Mouse (Mus musculus) ovary, postnatal 14 days (tissue): Measurements from ENCODE around the gene Olfr1346.
"Not testable (repeated sequence)": the region's sequence is repeated elsewhere in the genome, so short reads cannot be mapped to it uniquely, and the experiment has no call there.

Source experiments
- DNase-seq: peaks from one replicate; pipeline ENCODE4 v3.0.0; 2022; ENCODE audit warnings: low spot score

Olfr1346 gene

GRCm38 (mm10) chr7:6466951-6467350 is at the start of gene Olfr1346:
TSS of gene Olfr1346 (plus strand) at chr7:6467101.
- no peak for DNase-seq

GRCm38 (mm10) chr7:6419894-6420293 is 47.0 kb upstream of the Olfr1346 start:
- DNase-seq, result no peak

GRCm38 (mm10) chr7:6429381-6429780 is 37.5 kb upstream of the Olfr1346 start:
- DNase-seq, result no peak

- DNase-seq, result no peak
Measured at GRCm38 (mm10) chr7:6430342-6430741, 36.6 kb upstream of the Olfr1346 start.

- DNase-seq, result no peak
Measured at GRCm38 (mm10) chr7:6438388-6438787, 28.5 kb upstream of the Olfr1346 start, which contains the start of gene Olfr1344. TSS of gene Olfr1344 (plus strand) at chr7:6438688.

GRCm38 (mm10) chr7:6441173-6441572 is 25.7 kb upstream of the Olfr1346 start:
- no peak for DNase-seq

- DNase-seq, result no peak
Measured at GRCm38 (mm10) chr7:6447771-6448170, 19.1 kb upstream of the Olfr1346 start.

GRCm38 (mm10) chr7:6455868-6456267 is 11.0 kb upstream of the Olfr1346 start, which contains the start of gene Olfr1336:
TSS of gene Olfr1336 (plus strand) at chr7:6456168.
- DNase-seq, result no peak

- no peak for DNase-seq
Measured at GRCm38 (mm10) chr7:6456399-6456798, 10.5 kb upstream of the Olfr1346 start.

- DNase-seq, result not testable (repeated sequence)
Measured at GRCm38 (mm10) chr7:6477633-6478032, 10.7 kb downstream of the Olfr1346 start.

GRCm38 (mm10) chr7:6486841-6487240 is 19.9 kb downstream of the Olfr1346 start, which contains the start of gene Olfr5:
TSS of gene Olfr5 (minus strand) at chr7:6486941.
- no peak for DNase-seq

GRCm38 (mm10) chr7:6499655-6500054 is 32.8 kb downstream of the Olfr1346 start, which contains the start of gene Olfr1347:
TSS of gene Olfr1347 (minus strand) at chr7:6499755.
- DNase-seq, result no peak

GRCm38 (mm10) chr7:6508648-6509047 is 41.7 kb downstream of the Olfr1346 start, which contains the start of gene Olfr1348:
TSS of gene Olfr1348 (minus strand) at chr7:6508748.
- DNase-seq, result no peak

GRCm38 (mm10) chr7:6521666-6522065 is 54.8 kb downstream of the Olfr1346 start:
- DNase-seq, result no peak

GRCm38 (mm10) chr7:6522850-6523249 is 55.9 kb downstream of the Olfr1346 start, which contains the start of gene Olfr1349:
TSS of gene Olfr1349 (minus strand) at chr7:6522950.
- no peak for DNase-seq

- no peak for DNase-seq
Measured at GRCm38 (mm10) chr7:6525001-6525400, 58.1 kb downstream of the Olfr1346 start.

GRCm38 (mm10) chr7:6526141-6526540 is 59.2 kb downstream of the Olfr1346 start:
- no peak for DNase-seq
